Mouse (Mus musculus): ENCODE measurements around the gene Lyve1.

The Lyve1 gene

DNA sequence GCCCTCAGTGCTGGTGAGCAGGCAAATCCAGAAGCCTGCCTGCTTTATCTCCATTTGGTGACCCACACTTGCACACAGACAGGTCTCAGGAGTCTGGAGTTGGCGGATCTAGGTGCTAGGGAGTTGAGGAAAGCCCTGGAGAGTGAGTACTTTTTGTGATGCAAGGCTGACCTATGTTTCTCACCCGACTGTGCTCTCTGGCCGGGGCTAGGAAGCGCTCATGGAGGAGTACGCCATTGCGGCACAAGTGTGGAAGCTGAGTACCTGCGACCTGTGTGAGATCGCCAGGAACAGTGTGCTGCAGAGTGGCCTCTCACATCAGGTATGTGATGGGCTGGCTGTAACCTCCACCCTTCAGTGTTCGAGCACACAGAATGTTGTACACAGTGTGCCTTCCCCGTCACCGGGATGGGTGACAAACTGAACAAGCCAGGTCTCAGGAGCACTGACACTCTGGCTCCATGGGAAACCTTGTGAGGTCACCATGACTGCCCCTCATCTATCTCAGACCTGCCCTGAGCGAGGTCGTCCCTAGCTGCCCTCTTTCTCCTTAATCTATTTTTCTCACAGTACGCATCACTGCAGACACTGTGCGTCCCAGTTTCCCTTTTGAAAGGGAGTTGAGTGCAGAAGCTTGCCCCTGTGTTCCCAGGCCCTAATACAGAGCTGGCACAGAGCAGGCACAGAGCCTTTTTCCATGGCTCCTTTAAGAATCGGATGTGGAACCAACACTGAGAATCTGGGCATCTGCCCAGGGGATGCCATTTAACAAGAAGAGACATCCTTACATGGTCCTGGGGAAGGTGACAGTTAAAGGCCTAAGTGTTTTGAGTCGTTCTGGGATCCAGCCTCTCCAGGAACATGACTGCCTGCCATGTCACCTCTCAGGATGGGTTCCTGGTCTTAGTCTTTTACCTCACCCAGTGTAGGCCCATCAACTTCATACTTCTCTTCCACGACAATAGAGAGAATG lies 53.2 kb downstream of the Lyve1 start:
- no peak for DNase-seq (ENCODE audit: low spot score in 2 of 2)

DNA sequence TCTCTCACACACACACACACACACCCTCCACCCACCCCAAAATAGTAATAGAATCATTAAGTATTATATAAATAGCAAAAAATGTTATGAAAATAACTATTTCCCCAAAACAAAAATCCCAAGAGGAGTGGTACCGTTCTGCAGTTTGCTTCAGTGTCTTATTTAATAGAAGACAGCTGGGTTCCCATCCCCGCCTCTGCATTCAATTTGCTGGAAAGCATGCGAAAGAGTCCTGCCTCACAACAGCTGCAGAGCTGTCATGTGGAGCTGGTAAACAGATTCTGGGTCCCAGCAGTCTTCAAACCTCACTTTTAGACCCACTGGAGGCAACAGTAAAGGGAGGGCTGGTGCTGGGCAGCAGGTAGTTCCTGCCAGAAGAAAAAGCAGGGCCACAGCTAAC lies 54.1 kb downstream of the Lyve1 start:
- no peak for DNase-seq (ENCODE audit: low spot score in 2 of 2)

DNA sequence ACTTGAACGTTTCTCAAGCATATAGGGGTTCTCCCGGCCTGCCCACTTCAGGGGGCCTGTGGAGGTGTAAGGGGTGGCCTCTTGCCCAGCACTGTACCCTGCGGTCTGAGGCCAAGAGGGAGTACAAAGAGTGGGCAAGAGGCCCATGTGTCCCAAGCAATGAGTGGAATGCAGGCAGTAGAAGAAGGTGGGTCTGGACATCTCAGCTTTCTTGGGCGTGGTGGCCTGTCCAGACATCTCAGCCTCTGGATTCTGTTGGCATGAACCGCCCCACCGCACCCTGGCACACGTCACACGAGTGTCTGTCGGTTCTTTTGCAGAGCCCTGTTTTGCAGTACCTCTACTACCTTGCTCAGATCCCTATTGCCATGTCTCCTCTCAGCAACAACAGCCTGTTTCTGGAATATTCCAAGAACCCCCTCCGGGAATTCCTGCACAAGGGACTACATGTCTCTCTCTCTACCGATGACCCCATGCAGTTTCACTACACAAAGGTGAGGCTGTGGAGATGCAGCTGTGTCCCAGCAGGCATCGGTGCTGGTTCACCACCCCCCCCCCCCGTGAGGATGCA lies 55.5 kb downstream of the Lyve1 start:
- DNase-seq (ENCODE audit: low spot score in 2 of 2) = no peak

DNA sequence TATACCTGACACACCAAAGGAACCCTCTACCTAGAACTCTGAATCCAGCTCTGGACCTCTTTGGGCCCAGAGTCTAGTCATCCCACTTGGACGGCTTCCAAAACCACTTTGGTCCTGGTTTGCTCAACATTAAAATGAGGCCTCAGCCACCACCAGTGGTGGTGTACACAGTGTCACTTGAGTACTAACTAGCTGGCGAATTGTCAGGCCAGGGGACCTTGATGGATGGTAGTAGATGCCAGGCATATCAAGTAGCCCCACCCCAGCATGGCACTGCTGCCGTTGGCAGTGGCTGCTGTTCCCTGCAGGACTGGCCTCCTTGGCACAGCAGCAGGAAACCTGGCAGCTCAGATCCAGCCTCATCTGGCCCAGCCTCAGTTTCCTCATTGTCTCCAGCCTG lies 58.8 kb downstream of the Lyve1 start:
- DNase-seq (ENCODE audit: low spot score in 2 of 2) = no peak

DNA sequence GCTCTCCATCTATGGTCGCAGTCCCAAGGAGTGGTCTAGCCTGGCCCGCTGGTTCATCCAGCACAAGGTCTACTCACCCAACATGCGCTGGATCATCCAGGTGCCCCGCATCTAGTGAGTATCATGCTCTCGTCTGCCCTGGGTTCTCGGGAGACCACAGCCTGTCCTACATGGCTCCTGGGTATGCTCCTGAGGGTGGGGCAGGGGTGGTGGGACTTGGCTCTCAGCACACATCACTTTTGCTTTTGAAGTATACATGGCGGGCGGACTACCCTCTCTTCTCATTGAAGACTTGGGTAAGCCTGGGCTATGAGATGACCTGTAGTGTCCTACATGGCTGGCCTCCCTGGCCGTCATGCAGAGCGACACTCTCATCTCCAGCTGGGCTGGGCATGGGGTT lies 59.9 kb downstream of the Lyve1 start:
- DNase-seq (ENCODE audit: low spot score in 2 of 2) = no peak

DNA sequence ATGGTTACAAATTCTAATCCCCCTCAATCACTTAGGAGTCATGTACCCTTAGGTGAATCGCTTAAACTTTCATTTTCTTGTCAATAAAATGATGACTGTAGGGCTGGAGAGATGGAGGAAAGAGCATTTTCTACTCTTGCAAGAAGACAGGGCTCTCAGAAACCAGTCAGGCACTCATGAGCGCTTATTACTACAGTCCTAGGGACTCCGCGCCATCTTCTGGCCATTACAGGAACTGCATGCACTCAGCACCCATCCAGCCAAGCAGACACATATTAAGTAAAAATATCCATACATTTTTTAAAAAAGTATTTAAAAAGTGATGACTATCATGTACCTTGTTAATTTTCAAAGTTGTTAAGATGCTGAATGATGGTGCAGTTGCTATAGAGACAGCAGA lies 62.0 kb downstream of the Lyve1 start:
- peak; percentile 68 to 76 for DNase-seq (ENCODE audit: low spot score in 2 of 2)

All from spleen, postnatal 36 days (tissue).